Mouse (Mus musculus) midbrain, embryonic 12.5 days (tissue): ENCODE measurements around the gene Slamf8. TPM values are rescaled to one million over a fixed set of nuclear protein-coding genes. Genes with fewer than 3 reads are reported as not detected.

Experiments
- ATAC-seq: fragments of 200-750 bp; cut with Nextera tagmentation; 2 replicates; pipeline ENCODE4 v1.8.0; 2017; ENCODE audit warnings: low read depth, moderate TSS enrichment, moderate library complexity; ENCODE audit not compliant: low FRiP score
- H3K27ac ChIP-seq: fragments of 300-500 bp; sonication (generic); replicated peaks from 2 replicates; pipeline ENCODE4 v1.5.1; 2016; ENCODE audit warnings: mild to moderate bottlenecking
- H3K27me3 ChIP-seq: fragments of 300-500 bp; sonication (generic); 2 replicates; pipeline ENCODE4 v1.6.1; 2016; ENCODE audit warnings: mild to moderate bottlenecking
- H3K36me3 ChIP-seq: fragments of 300-500 bp; sonication (generic); 2 replicates; pipeline ENCODE4 v1.6.1; 2016
- H3K4me1 ChIP-seq: fragments of 300-500 bp; sonication (generic); 2 replicates; pipeline ENCODE4 v1.6.1; 2016
- H3K4me2 ChIP-seq: fragments of 300-500 bp; sonication (generic); replicated peaks from 2 replicates; pipeline ENCODE4 v1.6.1; 2016; ENCODE audit warnings: mild to moderate bottlenecking, moderate library complexity
- H3K4me3 ChIP-seq: fragments of 300-500 bp; sonication (generic); 2 replicates; pipeline ENCODE4 v1.5.1; 2016; ENCODE audit warnings: mild to moderate bottlenecking
- H3K9ac ChIP-seq: fragments of 300-500 bp; sonication (generic); replicated peaks from 2 replicates; pipeline ENCODE4 v1.6.1; 2016; ENCODE audit warnings: mild to moderate bottlenecking, moderate library complexity
- H3K9me3 ChIP-seq: fragments of 300-500 bp; sonication (generic); 2 replicates; pipeline ENCODE4 v1.6.1; 2016; ENCODE audit warnings: mild to moderate bottlenecking
- WGBS: fragments of 180-500 bp; shearing (Covaris S2); methylation state at CpG from one replicate; pipeline ENCODE4 v1.1.7; 2016; 5-methylcytosine and 5-hydroxymethylcytosine counted together
- polyA plus RNA-seq: library from polyadenylated mRNA; unstranded; fragments of >200 nt; fragmentation: Nextera tagmentation; extraction: Ambion mirVana; gene quantifications from 2 replicates; pipeline ENCODE4 v1.2.1, GENCODE M21; 2016

The Slamf8 gene
- polyA plus RNA-seq, 1 experiment from 2014 or later, result not detected

DNA sequence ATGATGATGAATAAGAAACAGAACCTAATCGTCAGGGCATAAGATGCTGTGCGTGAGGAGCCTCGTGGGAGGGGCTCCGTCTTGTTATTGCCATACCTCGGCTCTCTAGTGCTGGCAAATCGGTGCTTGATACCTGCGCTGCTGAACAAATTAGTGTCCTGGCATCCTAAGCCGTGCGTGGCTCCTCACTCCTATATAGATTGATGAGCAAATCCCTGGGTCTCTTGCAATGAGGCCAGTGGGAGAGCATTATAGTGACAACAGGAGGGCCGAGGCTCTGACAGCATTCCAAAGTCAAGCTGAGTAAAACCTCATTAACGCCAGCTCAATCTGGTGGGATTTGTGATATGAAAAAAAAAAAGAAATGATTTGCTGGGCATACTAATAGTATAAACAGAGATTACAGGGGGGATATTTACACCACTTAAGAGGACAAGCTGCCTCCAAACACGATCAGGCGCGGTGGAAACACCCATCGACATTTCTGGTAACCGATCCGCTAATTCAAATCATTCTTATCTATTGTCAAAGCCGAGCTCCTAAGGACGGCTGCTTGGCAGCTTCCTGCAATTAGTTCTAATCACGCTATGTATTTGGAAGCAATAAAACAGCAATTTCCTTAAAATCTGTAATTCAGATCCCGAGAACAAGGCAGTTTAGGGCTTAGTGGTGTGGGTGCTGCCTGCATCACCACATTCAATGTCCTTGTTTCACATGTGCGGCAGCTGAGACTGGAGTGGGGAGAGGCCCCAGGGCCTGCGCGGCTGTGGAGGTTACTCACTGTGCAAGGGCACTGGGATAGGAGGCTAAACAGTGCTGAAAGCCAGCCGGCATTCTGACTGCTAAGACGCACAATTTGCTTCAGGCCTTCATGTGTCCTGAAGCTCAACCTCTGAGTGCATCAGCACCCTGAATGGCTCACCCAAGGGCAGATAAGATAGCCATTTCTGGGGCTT lies 4.5 kb downstream of the Slamf8 start:
- Histone ChIP-seq H3K27me3 (peaks cover 24% of the 10 kb centered on the region), H3K27ac (no peak overlapping the region), H3K9ac (no peak overlapping the region), H3K36me3 (no peaks in the 10 kb centered on the region), H3K4me2 (peak overlapping the region; percentile 14; the same call in 1 of the 2 replicates), H3K9me3 (no peaks in the 10 kb centered on the region), H3K4me3 (no peak overlapping the region), H3K4me1 (peaks cover 17% of the 10 kb centered on the region)
- peak; percentile 57; the same call in 1 of the 2 replicates for ATAC-seq
- 18% methylated on average over 26 of the region's 26 CpGs for WGBS

DNA sequence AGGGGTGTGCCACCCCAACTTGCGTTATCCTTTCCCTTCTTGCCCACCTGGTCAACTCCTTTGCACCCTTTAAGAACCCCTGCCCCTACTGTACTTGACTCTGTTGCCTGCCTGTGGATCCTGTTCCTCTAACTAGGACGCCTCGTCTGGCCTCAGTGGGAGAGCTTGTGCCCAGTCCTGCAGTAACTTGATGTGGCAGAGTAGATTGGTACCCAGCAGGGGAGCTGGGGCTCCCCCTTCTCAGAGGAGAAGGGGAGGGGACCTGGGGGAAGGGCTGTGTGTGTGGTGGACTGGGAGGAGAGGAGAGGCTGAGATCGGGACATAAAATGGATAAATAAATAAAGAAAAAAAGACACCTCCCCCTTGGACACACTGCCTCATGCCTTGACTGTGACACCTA lies 5.3 kb downstream of the Slamf8 start:
- H3K4me3 ChIP-seq, result no peak overlapping the region
- no peak overlapping the region for H3K27ac ChIP-seq
- WGBS, result 52% methylated on average over 4 of the region's 4 CpGs
- H3K36me3 ChIP-seq, result no peaks in the 10 kb centered on the region
- no peak overlapping the region for H3K4me2 ChIP-seq
- peaks cover 17% of the 10 kb centered on the region for H3K4me1 ChIP-seq
- no peaks in the 10 kb centered on the region for H3K9me3 ChIP-seq
- no peak overlapping the region for H3K9ac ChIP-seq
- ATAC-seq, result 0 out of 2 replicates have a peak, but pooled peaks have one; percentile 35
- peaks cover 24% of the 10 kb centered on the region for H3K27me3 ChIP-seq

DNA sequence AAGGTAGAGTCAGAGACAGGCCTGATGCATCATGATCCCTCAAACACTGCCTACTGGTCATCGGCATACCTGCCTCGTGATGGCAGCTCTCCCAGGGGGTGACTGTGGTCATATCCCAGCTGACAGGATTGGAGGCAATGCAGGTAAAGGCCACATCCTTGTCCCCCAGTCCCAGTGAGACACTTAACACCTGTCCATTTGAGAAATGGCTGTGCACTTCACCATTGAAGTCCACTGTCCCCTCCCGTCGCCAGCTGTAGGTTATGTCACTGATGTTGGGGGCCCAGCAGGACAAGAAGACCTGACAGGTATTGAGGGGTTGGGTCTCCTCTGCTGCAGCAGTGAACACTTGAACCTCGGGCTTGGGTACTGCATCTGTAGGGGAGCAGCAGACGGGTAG lies 6.1 kb downstream of the Slamf8 start:
- Histone ChIP-seq H3K9ac (no peak overlapping the region), H3K27me3 (peaks cover 24% of the 10 kb centered on the region), H3K4me2 (no peak overlapping the region), H3K9me3 (no peaks in the 10 kb centered on the region), H3K4me3 (no peak overlapping the region), H3K27ac (no peak overlapping the region), H3K36me3 (no peaks in the 10 kb centered on the region), H3K4me1 (peaks cover 17% of the 10 kb centered on the region)
- no peak for ATAC-seq
- WGBS, result 82% methylated on average over 6 of the region's 6 CpGs

- Histone ChIP-seq H3K4me2 (no peak overlapping the region), H3K36me3 (no peaks in the 10 kb centered on the region), H3K4me1 (peaks cover 17% of the 10 kb centered on the region), H3K27me3 (peaks cover 24% of the 10 kb centered on the region), H3K9ac (no peak overlapping the region), H3K27ac (no peak overlapping the region), H3K9me3 (no peaks in the 10 kb centered on the region), H3K4me3 (no peak overlapping the region)
- ATAC-seq, result no peak
- 85% methylated on average over 8 of the region's 8 CpGs for WGBS
Observed at GRCm38 (mm10) chr1:172582436-172582835, 7.9 kb downstream of the Slamf8 start.

GRCm38 (mm10) chr1:172580116-172580515 lies 10.3 kb downstream of the Slamf8 start:
- Histone ChIP-seq H3K27me3 (peaks cover 20% of the 10 kb centered on the region), H3K9ac (no peak overlapping the region), H3K4me1 (peaks cover 3% of the 10 kb centered on the region; the same call in 1 of the 2 replicates), H3K36me3 (no peaks in the 10 kb centered on the region), H3K27ac (no peak overlapping the region), H3K9me3 (no peaks in the 10 kb centered on the region), H3K4me3 (no peak overlapping the region), H3K4me2 (no peak overlapping the region)
- WGBS, result 82% methylated on average over 6 of the region's 6 CpGs
- no peak for ATAC-seq

DNA sequence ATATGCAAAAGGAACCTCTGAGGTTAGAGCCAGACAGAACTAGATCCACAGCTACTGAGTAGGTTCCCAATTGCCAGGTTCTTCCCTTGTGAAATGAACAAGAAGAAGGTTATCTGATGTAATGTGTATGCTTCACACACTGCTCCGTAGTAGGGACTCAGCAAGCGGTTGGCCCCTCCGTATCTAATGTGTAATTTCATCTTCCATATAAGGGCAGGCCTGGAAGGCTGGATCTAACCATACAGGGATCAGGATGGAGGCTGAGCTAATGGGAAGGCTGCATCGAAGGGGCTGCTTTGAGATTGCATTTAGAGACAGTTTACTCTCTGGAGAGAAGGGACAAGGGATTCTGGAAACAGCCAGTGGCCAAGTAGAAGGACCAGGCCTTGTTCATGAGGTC lies 22.6 kb downstream of the Slamf8 start:
- 79% methylated on average over 4 of the region's 4 CpGs for WGBS
- no peak overlapping the region for H3K9ac ChIP-seq
- H3K36me3 ChIP-seq, result no peaks in the 10 kb centered on the region
- peaks cover 22% of the 10 kb centered on the region for H3K27me3 ChIP-seq
- H3K4me3 ChIP-seq, result no peak overlapping the region
- H3K4me1 ChIP-seq, result peaks cover 7% of the 10 kb centered on the region; the same call in 1 of the 2 replicates
- H3K4me2 ChIP-seq, result no peak overlapping the region
- no peaks in the 10 kb centered on the region for H3K9me3 ChIP-seq
- no peak overlapping the region for H3K27ac ChIP-seq
- no peak for ATAC-seq

- WGBS, result 70% methylated on average over 3 of the region's 3 CpGs
- Histone ChIP-seq H3K27me3 (peaks cover 36% of the 10 kb centered on the region), H3K4me3 (no peak overlapping the region), H3K36me3 (no peaks in the 10 kb centered on the region), H3K27ac (no peak overlapping the region), H3K4me1 (peaks cover 19% of the 10 kb centered on the region), H3K9me3 (no peaks in the 10 kb centered on the region), H3K9ac (no peak overlapping the region), H3K4me2 (no peak overlapping the region)
- ATAC-seq, result no peak
Observed at GRCm38 (mm10) chr1:172566131-172566530, 24.2 kb downstream of the Slamf8 start.

- Histone ChIP-seq H3K9ac (peak overlapping the region; percentile 57; the same call in 1 of the 2 replicates), H3K27me3 (peaks cover 55% of the 10 kb centered on the region), H3K27ac (no peak overlapping the region), H3K4me2 (peak overlapping the region; percentile 97), H3K9me3 (no peaks in the 10 kb centered on the region), H3K36me3 (no peaks in the 10 kb centered on the region), H3K4me1 (peaks cover 19% of the 10 kb centered on the region), H3K4me3 (peak overlapping the region; percentile 65)
- no peak for ATAC-seq
- WGBS, result 2% methylated on average over 9 of the region's 10 CpGs
Observed at GRCm38 (mm10) chr1:172563465-172563828, 26.9 kb downstream of the Slamf8 start.

- Histone ChIP-seq H3K27ac (no peak overlapping the region), H3K4me2 (peak overlapping the region; percentile 97), H3K4me3 (peak overlapping the region; percentile 65), H3K27me3 (peaks cover 58% of the 10 kb centered on the region), H3K4me1 (peaks cover 19% of the 10 kb centered on the region), H3K9ac (peak overlapping the region; percentile 57), H3K36me3 (no peaks in the 10 kb centered on the region), H3K9me3 (no peaks in the 10 kb centered on the region)
- WGBS, result under 1% methylated on average over 59 of the region's 66 CpGs
- ATAC-seq, result peak; percentile 91
Observed at GRCm38 (mm10) chr1:172562641-172563464, 27.5 kb downstream of the Slamf8 start.

GRCm38 (mm10) chr1:172555638-172556037 lies 34.7 kb downstream of the Slamf8 start, which contains the start of gene Vsig8:
Vsig8 (plus strand) TSS chr1:172555938.
- H3K27ac ChIP-seq, result no peak within 1 kb of the TSS
- peaks cover 12% of the 10 kb centered on the region for H3K4me1 ChIP-seq
- 87% methylated on average over 11 of the region's 11 CpGs for WGBS
- no peaks in the 10 kb centered on the region for H3K9me3 ChIP-seq
- no peak for ATAC-seq
- H3K4me3 ChIP-seq, result no peak within 1 kb of the TSS
- H3K27me3 ChIP-seq, result peaks cover 49% of the 10 kb centered on the region
- H3K36me3 ChIP-seq, result no peaks in the 10 kb centered on the region
- no peak within 1 kb of the TSS for H3K4me2 ChIP-seq
- no peak within 1 kb of the TSS for H3K9ac ChIP-seq

- no peaks in the 10 kb centered on the region for H3K9me3 ChIP-seq
- no peaks in the 10 kb centered on the region for H3K36me3 ChIP-seq
- H3K4me3 ChIP-seq, result no peak overlapping the region
- H3K27me3 ChIP-seq, result peaks cover 43% of the 10 kb centered on the region
- no peak overlapping the region for H3K27ac ChIP-seq
- H3K4me2 ChIP-seq, result no peak overlapping the region
- WGBS, result 45% methylated on average over 1 of the region's 1 CpGs
- ATAC-seq, result no peak
- H3K4me1 ChIP-seq, result peaks cover 27% of the 10 kb centered on the region
- H3K9ac ChIP-seq, result no peak overlapping the region
Observed at GRCm38 (mm10) chr1:172552623-172553022, 37.7 kb downstream of the Slamf8 start.

GRCm38 (mm10) chr1:172551009-172551408 lies 39.4 kb downstream of the Slamf8 start:
- Histone ChIP-seq H3K4me1 (peaks cover 27% of the 10 kb centered on the region), H3K9me3 (no peaks in the 10 kb centered on the region), H3K4me3 (no peak overlapping the region), H3K9ac (peak overlapping the region; percentile 46; the same call in 1 of the 2 replicates), H3K4me2 (peak overlapping the region; percentile 66), H3K27me3 (peaks cover 35% of the 10 kb centered on the region), H3K27ac (no peak overlapping the region), H3K36me3 (no peaks in the 10 kb centered on the region)
- ATAC-seq, result no peak; the same call in 1 of the 2 replicates
- 49% methylated on average over 7 of the region's 7 CpGs for WGBS
